Mouse (Mus musculus): ENCODE data around the gene Lhx2.
A peak's percentile ranks its signal among the peaks of the same experiment; 100 is the strongest.

Lhx2 gene

GRCm38 (mm10) chr2:38338990-38339909, at the start of gene Lhx2:
Gene Lhx2 (plus strand): TSS chr2:38339281.
- no peak for DNase-seq (ENCODE audit: low read depth)

GRCm38 (mm10) chr2:38291526-38291925, 47.6 kb upstream of the Lhx2 start:
- no peak for DNase-seq (ENCODE audit: low read depth)

DNA sequence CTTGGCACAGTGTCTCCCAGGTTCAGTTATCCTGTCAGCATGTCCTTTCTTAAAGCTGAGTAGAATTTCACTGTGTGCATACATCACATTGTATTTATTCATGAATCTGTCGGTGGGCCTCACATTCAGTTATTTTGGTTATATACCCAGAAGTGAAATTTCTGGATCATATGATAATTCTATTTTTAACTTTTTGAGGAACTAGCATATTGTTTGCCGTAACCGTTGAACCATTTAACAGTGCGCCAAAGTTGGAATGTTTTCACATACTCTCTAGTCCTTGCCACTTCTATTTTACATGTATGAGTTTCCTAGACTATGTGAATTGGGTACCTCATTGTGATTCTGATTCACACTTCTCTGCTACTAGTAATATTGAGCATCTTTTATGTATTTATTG, 43.1 kb upstream of the Lhx2 start:
- DNase-seq (ENCODE audit: low read depth) = no peak

DNA sequence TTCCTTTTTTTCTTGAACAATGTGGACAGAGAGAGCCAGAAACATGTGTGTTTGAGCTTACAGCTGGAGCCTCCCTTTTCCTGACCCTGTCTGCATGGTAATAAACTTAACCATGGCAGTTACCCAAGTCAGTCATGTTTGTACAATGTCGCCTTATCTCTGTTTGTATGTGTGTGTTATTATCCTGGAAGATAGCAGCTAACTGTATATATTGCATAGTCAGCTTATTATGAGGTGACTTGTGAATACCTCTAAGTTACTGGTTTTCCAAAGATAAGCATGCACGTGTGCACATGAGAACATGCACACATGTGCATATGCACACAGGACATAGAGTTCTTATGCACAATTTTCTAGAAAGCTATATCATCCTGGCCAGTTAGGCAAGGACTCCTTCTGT, 38.1 kb upstream of the Lhx2 start:
- no peak for DNase-seq (ENCODE audit: low read depth)

GRCm38 (mm10) chr2:38305152-38305551, 33.9 kb upstream of the Lhx2 start:
- DNase-seq (ENCODE audit: low read depth) = no peak

DNA sequence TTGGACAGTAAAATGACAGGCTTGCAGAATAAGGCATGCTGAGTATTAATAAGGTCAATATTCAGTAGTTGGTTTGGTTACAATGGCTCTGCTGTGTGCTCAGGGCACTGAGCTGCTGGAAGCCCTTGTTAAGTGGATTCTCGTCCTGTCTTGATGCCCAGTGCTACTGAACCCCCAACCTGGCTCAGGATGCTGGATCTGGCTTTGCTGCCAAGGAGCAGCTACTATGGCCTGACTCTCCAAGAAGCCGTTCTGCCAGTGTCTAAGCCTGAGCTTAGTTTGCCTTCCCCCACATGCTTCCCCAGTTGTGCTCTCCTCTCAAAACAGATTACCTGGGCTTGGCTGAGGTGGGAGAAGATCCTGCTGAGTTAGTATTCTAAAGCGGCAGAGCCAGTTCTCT, 26.2 kb upstream of the Lhx2 start:
- DNase-seq (ENCODE audit: low read depth) = no peak

DNA sequence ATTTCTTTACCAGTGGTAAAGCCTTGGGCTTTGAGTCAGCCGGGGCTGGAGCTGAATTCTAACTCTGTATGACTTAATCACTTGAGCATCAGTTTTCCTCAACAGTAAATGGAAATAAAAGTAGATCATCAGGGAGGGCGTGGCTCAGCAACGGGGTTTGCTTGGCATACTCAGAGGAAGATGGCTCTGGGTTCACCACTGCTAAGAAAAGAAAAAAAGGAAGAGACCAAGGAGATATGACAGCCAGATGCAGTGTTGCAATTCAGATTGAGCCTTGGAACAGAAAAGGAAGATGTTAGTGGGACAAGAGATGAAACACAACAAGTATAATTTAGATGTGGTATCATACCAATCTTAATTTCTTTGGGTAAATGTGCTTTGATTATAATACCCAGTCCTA, 25.7 kb upstream of the Lhx2 start:
- peak; percentile 28 for DNase-seq (ENCODE audit: low read depth)

GRCm38 (mm10) chr2:38319086-38319485, 20.0 kb upstream of the Lhx2 start:
- DNase-seq (ENCODE audit: low read depth) = peak; percentile 80

DNA sequence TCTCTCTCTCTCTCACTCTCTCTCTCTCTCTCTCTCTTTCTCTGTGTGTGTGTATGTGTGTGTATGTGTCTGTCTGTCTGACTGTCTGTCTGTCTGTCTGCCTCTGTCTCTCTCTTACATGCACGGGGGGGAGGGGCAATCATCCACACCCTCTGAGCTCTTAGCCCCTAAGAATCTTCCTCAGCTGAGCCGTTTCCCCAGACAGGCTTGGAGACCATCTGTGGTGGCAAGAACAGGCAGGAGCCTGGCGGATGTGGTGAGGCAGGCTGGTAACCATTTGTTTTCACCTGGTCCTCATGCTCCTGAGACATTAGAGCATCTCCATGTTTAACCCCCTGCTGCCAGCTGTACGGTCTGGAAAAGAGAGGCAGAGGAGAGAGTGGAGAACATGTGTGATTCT, 18.2 kb upstream of the Lhx2 start:
- DNase-seq (ENCODE audit: low read depth) = no peak

GRCm38 (mm10) chr2:38323380-38323779, 15.7 kb upstream of the Lhx2 start:
- DNase-seq (ENCODE audit: low read depth) = no peak

- DNase-seq (ENCODE audit: low read depth) = no peak
Observed at GRCm38 (mm10) chr2:38326671-38327070, 12.4 kb upstream of the Lhx2 start.

- DNase-seq (ENCODE audit: low read depth) = no peak
Observed at GRCm38 (mm10) chr2:38333586-38334119, 5.4 kb upstream of the Lhx2 start.

- no peak for DNase-seq (ENCODE audit: low read depth)
Observed at GRCm38 (mm10) chr2:38336606-38337005, 2.5 kb upstream of the Lhx2 start.

- DNase-seq (ENCODE audit: low read depth) = no peak
Observed at GRCm38 (mm10) chr2:38337091-38337640, 1.9 kb upstream of the Lhx2 start.

DNA sequence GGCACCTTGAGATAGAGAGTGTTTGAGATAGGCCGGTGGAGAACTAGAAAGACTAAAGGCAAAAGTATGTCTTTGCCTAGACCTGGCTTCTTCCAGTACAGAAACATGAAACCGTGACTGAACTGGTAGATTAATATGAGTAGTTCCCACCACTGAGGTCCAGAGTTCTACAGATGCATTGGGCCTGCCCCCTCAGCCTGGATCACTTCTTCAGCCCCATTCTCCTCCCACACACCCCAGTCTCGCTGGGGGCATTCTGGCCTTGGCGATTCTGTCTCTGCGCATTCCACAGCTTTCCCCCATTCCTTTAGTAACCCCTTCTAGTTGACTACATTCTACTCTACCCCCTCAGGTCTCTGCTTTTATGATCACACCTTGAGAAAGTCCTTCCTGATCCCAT, 1.4 kb upstream of the Lhx2 start:
- DNase-seq (ENCODE audit: low read depth) = no peak

DNA sequence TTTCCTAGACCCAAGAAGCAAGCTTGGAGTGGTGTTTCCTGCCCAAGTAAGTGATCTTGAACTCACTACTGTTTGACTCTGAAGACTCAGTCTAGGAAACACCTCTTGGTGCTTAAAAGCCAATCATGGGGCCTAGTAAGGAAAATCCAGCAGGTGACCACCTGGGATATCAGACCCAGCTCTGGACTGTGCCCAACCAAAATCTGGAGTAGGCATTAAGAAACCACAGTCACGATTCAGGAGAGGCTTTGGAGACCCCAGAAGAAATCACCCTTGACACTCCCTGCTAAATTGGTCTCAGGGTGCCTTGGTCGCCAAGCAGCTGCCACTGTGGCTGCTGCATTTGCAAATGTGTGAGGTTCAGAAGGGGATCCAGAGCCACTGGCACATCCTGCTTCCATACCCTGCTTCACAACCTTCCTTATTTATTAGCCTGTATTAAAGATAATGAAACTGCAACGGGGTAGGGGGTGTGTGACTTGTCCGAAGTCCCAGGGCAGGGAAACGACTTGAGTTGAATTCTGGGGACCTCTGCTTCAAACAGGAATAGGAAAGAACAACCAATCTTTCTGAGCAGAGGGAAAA, 641 bp upstream of the Lhx2 start:
- DNase-seq (ENCODE audit: low read depth) = no peak

DNA sequence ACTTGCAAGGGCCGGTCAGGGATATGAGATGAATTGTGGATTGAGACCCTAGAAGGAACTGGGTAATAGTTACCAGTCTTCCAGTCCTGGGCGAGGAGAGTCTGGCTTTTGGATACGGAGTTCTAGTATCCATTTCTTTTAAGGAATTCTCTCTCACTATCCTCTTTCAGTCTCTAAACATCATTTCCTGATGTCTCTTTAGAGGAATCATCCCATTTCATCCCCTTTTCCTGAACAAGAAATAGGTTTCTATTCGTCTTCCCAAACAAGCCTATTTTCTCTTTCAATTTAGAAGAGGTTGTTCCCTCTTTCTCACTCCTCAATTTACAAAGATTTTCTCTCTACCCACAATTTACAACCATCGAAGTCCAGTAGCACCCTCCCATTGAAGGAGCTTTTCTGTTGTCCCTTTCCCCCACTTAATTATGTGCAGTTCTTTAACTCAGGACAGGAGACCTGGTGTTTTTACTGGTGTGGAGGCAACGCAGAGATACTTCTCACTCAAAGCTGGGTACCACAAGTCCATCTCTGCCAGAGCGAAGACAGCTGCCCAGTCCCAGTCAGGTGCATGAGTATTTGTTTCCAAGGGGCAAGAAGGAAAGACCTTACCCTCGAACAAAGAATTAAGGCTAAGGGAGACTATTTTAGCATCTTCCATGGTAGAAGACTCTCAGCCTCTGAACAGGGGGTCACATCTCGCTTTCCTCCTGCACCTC, 987 bp downstream of the Lhx2 start:
- no peak for DNase-seq (ENCODE audit: low read depth)

GRCm38 (mm10) chr2:38340626-38341200, 1.6 kb downstream of the Lhx2 start:
- no peak for DNase-seq (ENCODE audit: low read depth)

DNA sequence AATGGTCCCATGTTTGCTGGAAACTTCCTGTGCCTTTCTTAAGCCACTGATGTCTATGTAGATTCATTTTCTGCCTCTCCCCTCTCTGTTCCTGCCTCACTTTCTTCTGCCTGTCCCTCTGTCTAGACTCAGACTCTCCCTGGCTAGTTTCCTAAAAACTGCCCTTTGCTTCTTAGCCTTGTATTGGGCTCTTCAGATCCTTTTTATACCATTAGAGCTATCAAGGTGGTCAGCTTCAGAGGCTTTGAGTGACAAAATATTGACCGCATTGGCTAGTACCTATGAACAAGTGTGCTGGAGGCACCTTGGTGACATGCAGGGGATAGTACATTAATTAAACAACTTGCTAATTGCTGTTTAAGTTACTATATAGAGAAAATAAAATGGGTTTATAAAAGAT, 4.5 kb downstream of the Lhx2 start:
- DNase-seq (ENCODE audit: low read depth) = no peak

- no peak for DNase-seq (ENCODE audit: low read depth)
Observed at GRCm38 (mm10) chr2:38344727-38345126, 5.6 kb downstream of the Lhx2 start.

GRCm38 (mm10) chr2:38346417-38346816, 7.3 kb downstream of the Lhx2 start:
- no peak for DNase-seq (ENCODE audit: low read depth)

Data from 416B (cell line).